Mouse (Mus musculus) intestine, postnatal 0 days (tissue): ENCODE data around the gene Slc25a41. TPM values are rescaled to one million over a fixed set of nuclear protein-coding genes. Genes with fewer than 3 reads are reported as not detected.

ENCODE experiments used
- ATAC-seq: fragments of 200-750 bp; cut with Nextera tagmentation; 2 replicates; pipeline ENCODE4 v1.8.0; 2017; ENCODE audit warnings: mild to moderate bottlenecking, moderate TSS enrichment, moderate library complexity
- H3K27ac ChIP-seq: fragments of 300-500 bp; sonication (generic); 2 replicates; pipeline ENCODE4 v1.5.1; 2014; ENCODE audit warnings: mild to moderate bottlenecking, low read depth, low read length, moderate library complexity
- H3K27me3 ChIP-seq: fragments of 300-500 bp; sonication (generic); replicated peaks from 2 replicates; pipeline ENCODE4 v1.6.1; 2014; ENCODE audit warnings: low read length, mixed read lengths; ENCODE audit not compliant: control insufficient read depth, insufficient read depth
- H3K36me3 ChIP-seq: fragments of 300-500 bp; sonication (generic); 2 replicates; pipeline ENCODE4 v1.6.1; 2014; ENCODE audit warnings: mild to moderate bottlenecking, moderate library complexity; ENCODE audit not compliant: control insufficient read depth, insufficient read depth
- H3K4me1 ChIP-seq: fragments of 300-500 bp; sonication (generic); replicated peaks from 2 replicates; pipeline ENCODE4 v1.6.1; 2014; ENCODE audit warnings: antibody characterized with exemption, low read length, mixed read lengths; ENCODE audit not compliant: control insufficient read depth, insufficient read depth
- H3K4me2 ChIP-seq: fragments of 300-500 bp; sonication (generic); replicated peaks from 2 replicates; pipeline ENCODE4 v1.6.1; 2014; ENCODE audit warnings: low read depth, mild to moderate bottlenecking, moderate library complexity
- H3K4me3 ChIP-seq: fragments of 300-500 bp; sonication (generic); 2 replicates; pipeline ENCODE4 v1.5.1; 2014; ENCODE audit warnings: low read depth, low read length
- H3K9ac ChIP-seq: fragments of 300-500 bp; sonication (generic); 2 replicates; pipeline ENCODE4 v1.6.1; 2014; ENCODE audit warnings: mild to moderate bottlenecking, low read depth, low read length
- H3K9me3 ChIP-seq: fragments of 300-500 bp; sonication (generic); 2 replicates; pipeline ENCODE4 v1.6.1; 2016; ENCODE audit warnings: mixed run types; ENCODE audit not compliant: control insufficient read depth
- CTCF ChIP-seq: sonication (generic); IDR thresholded peaks from 2 replicates; pipeline ENCODE4 v1.5.1; 2016; ENCODE audit warnings: low read depth, mild to moderate bottlenecking, control low read depth, antibody characterized with exemption, moderate library complexity
- WGBS: fragments of 180-500 bp; shearing (Covaris S2); extraction: QIAGEN DNeasy Blood & Tissue Kit; methylation state at CpG from one replicate; pipeline ENCODE4 v1.1.7; 2014; 5-methylcytosine and 5-hydroxymethylcytosine counted together
- polyA plus RNA-seq: library from polyadenylated mRNA; unstranded; fragments of >200 nt; fragmentation: Nextera tagmentation; extraction: Ambion mirVana; gene quantifications from 2 replicates; pipeline ENCODE4 v1.2.1, GENCODE M21; 2015

Slc25a41 gene
- polyA plus RNA-seq, 1 experiment from 2014 or later = not detected

- no peak within 1 kb of the TSS for H3K27ac ChIP-seq
- ATAC-seq = no peak
Measured at GRCm38 (mm10) chr17:57078336-57078735, 36.9 kb upstream of the Slc25a41 start, which contains the start of gene Dennd1c. Dennd1c (minus strand) TSS chr17:57078514.

GRCm38 (mm10) chr17:57076916-57077315 lies 35.5 kb upstream of the Slc25a41 start:
- no peak overlapping the region for H3K4me2 ChIP-seq
- H3K27ac ChIP-seq = no peak overlapping the region
- TF ChIP-seq CTCF = no peak
- H3K9me3 ChIP-seq = no peaks in the 10 kb centered on the region
- WGBS = 31% methylated on average over 3 of the region's 3 CpGs
- H3K4me1 ChIP-seq = no peaks in the 10 kb centered on the region
- H3K4me3 ChIP-seq = no peak overlapping the region
- no peak for ATAC-seq
- no peaks in the 10 kb centered on the region for H3K27me3 ChIP-seq
- no peaks in the 10 kb centered on the region for H3K36me3 ChIP-seq
- H3K9ac ChIP-seq = no peak overlapping the region

More at GRCm38 (mm10) chr17:57078336-57078735, 36.9 kb upstream of the Slc25a41 start, which contains the start of gene Dennd1c:
- Histone ChIP-seq H3K4me1 (no peaks in the 10 kb centered on the region), H3K36me3 (no peaks in the 10 kb centered on the region), H3K4me2 (0 out of 2 replicates have a peak within 1 kb of the TSS, but pooled peaks have one; percentile 6), H3K9ac (no peak within 1 kb of the TSS; the same call in 1 of the 2 replicates), H3K4me3 (no peak within 1 kb of the TSS), H3K9me3 (no peaks in the 10 kb centered on the region), H3K27me3 (no peaks in the 10 kb centered on the region)
- WGBS = 41% methylated on average over 6 of the region's 6 CpGs
- no peak for TF ChIP-seq CTCF

DNA sequence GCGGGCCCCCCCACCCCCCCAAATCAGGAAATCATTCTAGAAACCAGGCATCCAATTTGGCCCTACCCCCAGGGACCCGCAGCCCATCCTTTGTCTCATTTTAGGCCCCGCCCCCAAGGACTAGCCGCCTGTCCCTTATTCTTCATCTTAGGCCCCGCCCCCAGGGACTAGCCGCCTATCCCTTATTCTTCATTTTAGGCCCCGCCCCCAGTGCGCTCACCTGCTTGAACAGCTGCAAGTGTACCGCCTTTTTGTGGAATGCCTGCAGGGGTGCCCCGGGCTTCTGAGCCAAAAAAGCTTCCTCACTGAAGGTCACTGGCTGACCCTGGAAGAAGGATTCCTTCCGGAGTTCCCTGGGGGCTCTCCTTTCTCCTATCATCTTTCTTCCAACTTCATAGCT lies 29.2 kb upstream of the Slc25a41 start:
- peaks cover 12% of the 10 kb centered on the region; the same call in 1 of the 2 replicates for H3K36me3 ChIP-seq
- no peak for TF ChIP-seq CTCF
- peak; percentile 70 for ATAC-seq
- peak overlapping the region; percentile 22; the same call in 1 of the 2 replicates for H3K4me2 ChIP-seq
- no peaks in the 10 kb centered on the region for H3K4me1 ChIP-seq
- H3K9me3 ChIP-seq = no peaks in the 10 kb centered on the region
- H3K27ac ChIP-seq = no peak overlapping the region
- H3K4me3 ChIP-seq = no peak overlapping the region
- no peak overlapping the region for H3K9ac ChIP-seq
- 7% methylated on average over 11 of the region's 11 CpGs for WGBS
- no peaks in the 10 kb centered on the region for H3K27me3 ChIP-seq

DNA sequence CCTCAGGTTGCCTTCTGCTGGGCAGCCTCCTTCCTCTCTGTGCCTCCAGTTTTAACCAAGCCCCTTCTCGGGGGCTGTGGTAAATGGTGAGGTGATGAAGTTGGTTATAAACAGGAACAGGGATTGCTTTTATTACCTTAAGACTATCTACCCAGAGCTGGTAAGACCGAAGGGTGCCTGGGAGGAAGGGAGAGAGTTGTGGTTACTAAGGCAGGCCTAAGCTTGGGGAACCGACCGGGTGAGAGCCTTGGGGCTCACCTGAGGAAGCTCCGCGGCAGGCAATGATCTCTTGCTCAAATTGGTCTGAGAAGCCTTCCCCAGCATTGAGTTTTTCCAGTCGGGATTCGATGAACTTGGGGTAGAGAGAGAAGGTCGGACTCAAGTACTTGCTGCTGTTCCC lies 28.8 kb upstream of the Slc25a41 start:
- no peak for TF ChIP-seq CTCF
- Histone ChIP-seq H3K4me3 (no peak overlapping the region), H3K27me3 (no peaks in the 10 kb centered on the region), H3K9me3 (no peaks in the 10 kb centered on the region), H3K4me1 (no peaks in the 10 kb centered on the region), H3K4me2 (peak overlapping the region; percentile 22; the same call in 1 of the 2 replicates), H3K27ac (no peak overlapping the region), H3K36me3 (peaks cover 12% of the 10 kb centered on the region; the same call in 1 of the 2 replicates), H3K9ac (no peak overlapping the region)
- no peak for ATAC-seq
- WGBS = 7% methylated on average over 9 of the region's 9 CpGs

- H3K4me3 ChIP-seq = no peak overlapping the region
- H3K4me2 ChIP-seq = no peak overlapping the region
- peaks cover 19% of the 10 kb centered on the region; the same call in 1 of the 2 replicates for H3K36me3 ChIP-seq
- H3K4me1 ChIP-seq = 0 out of 2 replicates have a peak, but pooled peaks cover 6% of the 10 kb centered on the region
- no peaks in the 10 kb centered on the region for H3K9me3 ChIP-seq
- no peak overlapping the region for H3K9ac ChIP-seq
- WGBS = 59% methylated on average over 5 of the region's 5 CpGs
- TF ChIP-seq CTCF = no peak
- H3K27me3 ChIP-seq = peaks cover 6% of the 10 kb centered on the region; the same call in 1 of the 2 replicates
- H3K27ac ChIP-seq = no peak overlapping the region
- ATAC-seq = no peak
Measured at GRCm38 (mm10) chr17:57066908-57067307, 25.5 kb upstream of the Slc25a41 start.

- 5% methylated on average over 8 of the region's 8 CpGs for WGBS
- Histone ChIP-seq H3K27ac (peak overlapping the region; percentile 98; the same call in 1 of the 2 replicates), H3K9ac (peak overlapping the region; percentile 73)
Measured at GRCm38 (mm10) chr17:57063031-57063430, 21.6 kb upstream of the Slc25a41 start.

More at GRCm38 (mm10) chr17:57063031-57063430, 21.6 kb upstream of the Slc25a41 start:
- Histone ChIP-seq H3K36me3 (peaks cover 19% of the 10 kb centered on the region; the same call in 1 of the 2 replicates), H3K4me1 (peaks cover 12% of the 10 kb centered on the region; the same call in 1 of the 2 replicates), H3K9me3 (no peaks in the 10 kb centered on the region), H3K27me3 (peaks cover 8% of the 10 kb centered on the region; the same call in 1 of the 2 replicates), H3K4me2 (peak overlapping the region; percentile 98), H3K4me3 (peak overlapping the region; percentile 63)
- TF ChIP-seq CTCF = no peak
- no peak for ATAC-seq
